Mouse (Mus musculus): ENCODE data around the gene Dgkd. TPM values are rescaled to one million over a fixed set of nuclear protein-coding genes. Genes with fewer than 3 reads are reported as not detected.

Gene Dgkd
- polyA plus RNA-seq, 1 experiment = 53.3 TPM

DNA sequence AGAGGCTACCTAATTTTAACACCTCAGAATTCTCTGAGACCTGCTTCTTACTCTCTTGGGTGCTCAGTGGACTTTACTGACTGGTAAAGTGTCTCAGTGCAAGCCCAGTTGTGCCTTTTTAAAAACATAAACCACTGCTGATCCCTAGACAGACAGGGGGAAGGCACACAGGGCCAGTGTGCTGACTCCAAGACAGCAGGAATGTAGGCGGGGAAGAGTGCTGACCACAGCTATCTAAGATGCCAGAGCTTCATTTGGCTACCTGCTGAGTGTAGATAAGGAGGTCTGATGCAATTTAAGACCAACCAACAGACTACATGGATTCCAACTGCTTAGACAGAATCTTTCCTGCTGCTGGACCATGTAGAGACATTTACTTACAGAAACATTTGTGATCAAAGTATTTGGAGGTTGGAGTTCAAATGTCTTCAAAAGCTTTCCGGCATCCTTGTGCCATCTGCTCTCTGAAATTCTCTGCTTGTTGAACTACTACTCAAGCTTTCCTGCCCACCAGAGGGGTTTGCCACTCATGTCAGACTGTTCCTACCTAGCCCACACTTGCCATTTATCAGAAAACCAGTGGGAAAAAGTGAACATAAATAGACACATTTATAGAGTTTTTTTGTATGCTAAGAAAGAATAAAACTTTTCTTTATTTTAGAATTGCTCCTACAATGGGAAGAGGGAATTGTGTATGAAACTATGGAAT is 108.5 kb downstream of the Dgkd start:
- TF ChIP-seq CTCF (IDR thresholded peaks at IDR 0.05; ENCODE audit: extremely low read depth, insufficient read depth, low read length) (no peak), POLR2A (IDR thresholded peaks at IDR 0.05; ENCODE audit: extremely low read depth, insufficient read depth, low read length) (no peak)
- H3K27ac ChIP-seq (ENCODE audit: insufficient read depth, low read length) = no peak overlapping the region; the same call in 1 of the 2 replicates
- no peaks in the 10 kb centered on the region for H3K4me1 ChIP-seq (ENCODE audit: control insufficient read depth, insufficient read depth, low read length)
- H3K4me3 ChIP-seq (ENCODE audit: insufficient read depth, low read length) = no peak overlapping the region

DNA sequence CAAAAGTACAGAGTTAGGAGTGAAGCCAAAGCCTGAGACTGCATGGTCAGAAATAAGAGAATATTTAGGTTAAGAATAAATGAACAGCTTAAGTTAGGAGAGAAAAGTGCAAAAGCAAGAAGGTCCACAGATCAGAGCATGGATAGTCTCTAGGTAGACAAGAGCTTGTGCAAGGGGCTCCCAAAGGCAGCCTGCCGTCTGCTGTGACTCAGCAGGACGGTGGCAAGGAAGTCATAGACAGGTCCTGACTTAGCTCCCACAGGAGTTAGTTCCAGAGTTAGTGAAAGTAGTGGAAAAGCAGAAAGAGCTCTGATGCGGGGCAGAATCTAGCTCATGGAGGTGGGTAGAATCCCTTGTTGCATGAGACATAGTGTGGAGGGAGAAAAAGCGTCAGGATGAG is 117.3 kb downstream of the Dgkd start:
- H3K27ac ChIP-seq (ENCODE audit: insufficient read depth, low read length) = no peak overlapping the region
- H3K4me3 ChIP-seq (ENCODE audit: insufficient read depth, low read length) = no peak overlapping the region
- TF ChIP-seq CTCF (IDR thresholded peaks at IDR 0.05; ENCODE audit: extremely low read depth, insufficient read depth, low read length) (no peak), POLR2A (IDR thresholded peaks at IDR 0.05; ENCODE audit: extremely low read depth, insufficient read depth, low read length) (no peak)
- no peaks in the 10 kb centered on the region for H3K4me1 ChIP-seq (ENCODE audit: control insufficient read depth, insufficient read depth, low read length)

DNA sequence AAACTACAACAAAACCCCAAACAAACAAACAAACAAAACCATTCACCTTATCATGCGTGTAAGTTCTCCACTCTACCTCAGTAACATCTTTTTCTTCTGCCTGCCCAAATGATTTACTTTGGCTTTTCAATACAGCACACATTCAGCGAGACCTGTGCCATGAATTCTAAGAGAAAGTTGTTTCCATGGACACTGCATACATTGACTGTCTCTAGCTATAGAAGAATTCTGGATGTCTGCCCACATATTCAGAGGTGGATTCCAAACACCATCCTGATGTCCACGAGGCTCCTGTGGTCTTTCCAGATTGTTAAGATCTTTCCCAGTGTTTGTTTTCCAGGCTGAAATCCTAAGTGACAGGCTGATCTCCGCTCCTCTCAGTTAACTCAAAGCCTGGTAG is 129.2 kb downstream of the Dgkd start:
- H3K4me3 ChIP-seq (ENCODE audit: insufficient read depth, low read length) = no peak overlapping the region
- H3K27ac ChIP-seq (ENCODE audit: insufficient read depth, low read length) = no peak overlapping the region
- no peaks in the 10 kb centered on the region; the same call in 1 of the 2 replicates for H3K4me1 ChIP-seq (ENCODE audit: control insufficient read depth, insufficient read depth, low read length)
- TF ChIP-seq POLR2A (IDR thresholded peaks at IDR 0.05; ENCODE audit: extremely low read depth, insufficient read depth, low read length) (no peak), CTCF (IDR thresholded peaks at IDR 0.05; ENCODE audit: extremely low read depth, insufficient read depth, low read length) (no peak)

DNA sequence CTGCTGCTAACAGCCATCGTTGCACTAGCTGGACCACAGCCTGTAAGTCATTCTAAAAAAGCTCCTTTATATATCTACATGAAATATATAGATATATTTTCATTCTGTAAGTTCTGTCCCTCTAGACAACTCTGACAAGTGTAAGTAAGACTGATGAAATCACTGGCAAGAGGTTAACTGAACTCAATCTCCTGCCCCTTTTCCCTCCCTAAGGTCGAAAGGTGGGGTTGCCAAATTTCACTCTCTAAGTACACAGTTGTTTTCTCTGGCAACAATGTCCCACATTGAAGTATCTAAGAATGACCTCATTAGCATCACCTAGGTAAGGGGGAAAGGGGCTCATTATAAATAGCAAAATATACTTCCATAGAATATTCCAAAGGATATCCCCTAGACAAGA is 139.6 kb downstream of the Dgkd start:
- Histone ChIP-seq H3K4me1 (ENCODE audit: control insufficient read depth, insufficient read depth, low read length) (no peaks in the 10 kb centered on the region), H3K27ac (ENCODE audit: insufficient read depth, low read length) (no peak overlapping the region), H3K4me3 (ENCODE audit: insufficient read depth, low read length) (no peak overlapping the region)
- TF ChIP-seq POLR2A (IDR thresholded peaks at IDR 0.05; ENCODE audit: extremely low read depth, insufficient read depth, low read length) = no peak
- no peak for TF ChIP-seq CTCF (IDR thresholded peaks at IDR 0.05; ENCODE audit: extremely low read depth, insufficient read depth, low read length)

Other genes with a start within 250 kb of the Dgkd start
- 18.2 and 18.3 TPM in 2 replicates for gene Inpp5d, start 233.0 kb upstream of the Dgkd start, polyA plus RNA-seq (2012; rRNA removed)
- 76.2 and 79.2 TPM in 2 replicates for gene Atg16l1, start 97.4 kb upstream of the Dgkd start, polyA plus RNA-seq (2012; rRNA removed)
- gene Sag, start 49.6 kb upstream of the Dgkd start, polyA plus RNA-seq (2012; rRNA removed) = 2.2 and 3.0 TPM in 2 replicates
- 17.7 TPM in 2 replicates for gene Usp40, start 155.3 kb downstream of the Dgkd start, polyA plus RNA-seq (2012; rRNA removed)
- gene Ugt1a10, start 202.1 kb downstream of the Dgkd start, polyA plus RNA-seq (2012; rRNA removed) = not detected in 2 replicates
- not detected in 2 replicates for gene Ugt1a9, start 217.5 kb downstream of the Dgkd start, polyA plus RNA-seq (2012; rRNA removed)
- not detected in 2 replicates for gene Ugt1a8, start 234.5 kb downstream of the Dgkd start, polyA plus RNA-seq (2012; rRNA removed)
- 1.3 and 1.4 TPM in 2 replicates for gene Ugt1a7c, start 241.8 kb downstream of the Dgkd start, polyA plus RNA-seq (2012; rRNA removed)
- 0.13 TPM in 1 of 2 replicates, not detected in the other for gene Ugt1a6b, start 250.0 kb downstream of the Dgkd start, polyA plus RNA-seq (2012; rRNA removed)